ENCODE assay signal across 7 mouse cellular contexts in the genomic region with DNA sequence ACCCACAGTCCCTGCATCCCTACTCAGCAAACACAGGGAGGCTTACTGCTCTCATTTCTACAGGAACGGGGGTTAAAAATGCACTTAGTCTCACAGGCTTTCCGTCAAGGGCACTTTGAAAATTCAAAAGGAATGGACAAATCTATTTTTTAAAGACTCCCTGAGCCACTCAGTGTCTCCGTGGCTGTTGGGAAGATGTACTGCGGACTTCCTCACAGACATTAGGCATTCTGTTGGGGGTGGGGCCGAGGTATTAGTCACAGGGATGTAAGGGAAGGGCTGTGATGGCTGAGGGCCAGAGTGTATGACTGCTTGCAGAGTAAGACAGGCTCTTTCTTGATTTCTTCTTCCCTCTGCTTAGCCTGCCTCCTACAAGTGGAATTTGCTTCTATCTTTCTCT.
DNase-seq lines count a peak whose midpoint lies in the region; ATAC-seq and TF ChIP-seq lines count a peak whose summit lies in the region.

No protein-coding gene starts in this region.

- no peak for ATAC-seq in midbrain, postnatal 0 days (ENCODE audit: low FRiP score)

- H3K27ac ChIP-seq in midbrain, postnatal 0 days (ENCODE audit: low read depth, low read length): no peak overlapping the region

- no peak for TF ChIP-seq CTCF in midbrain, postnatal 0 days (IDR thresholded peaks at IDR 0.05)

- no peaks in the 10 kb centered on the region for H3K4me1 ChIP-seq in midbrain, postnatal 0 days (ENCODE audit: insufficient read depth, low read length)

- peak; percentile 36 to 45 for DNase-seq in left cerebral cortex, adult 18-20 months (ENCODE audit: low spot score in 2 of 2)
- DNase-seq in left cerebral cortex, postnatal 10 days (ENCODE audit: extremely low spot score in 1 of 2, low spot score in 2 of 2): no peak
- peak; percentile 60 for DNase-seq in adrenal gland, postnatal 14 days
- peak; percentile 25 to 35 for DNase-seq in heart, postnatal 10 days
- peak; percentile 14 for DNase-seq in midbrain, postnatal 0 days (ENCODE audit: low spot score)
- DNase-seq in c-Kit-positive CD71-positive TER-119-positive erythroid progenitor cells, embryonic 14.5 days (ENCODE audit: low spot score): no peak
- no peak for DNase-seq in gastrocnemius, postnatal 36 days

- 15% methylated on average over 5 of the region's 5 CpGs for WGBS in midbrain, postnatal 0 days

- H3K27me3 ChIP-seq in midbrain, postnatal 0 days (ENCODE audit: insufficient read depth, low read length): no peaks in the 10 kb centered on the region

- no peaks in the 10 kb centered on the region for H3K36me3 ChIP-seq in midbrain, postnatal 0 days (ENCODE audit: insufficient read depth, low read length)

- no peak overlapping the region for H3K4me3 ChIP-seq in midbrain, postnatal 0 days (ENCODE audit: low read depth, low read length)

- no peak overlapping the region for H3K9ac ChIP-seq in midbrain, postnatal 0 days (replicated peaks; ENCODE audit: low read length, poor library complexity, severe bottlenecking)

- H3K4me2 ChIP-seq in midbrain, postnatal 0 days (ENCODE audit: low read depth, low read length, poor library complexity, severe bottlenecking): no peak overlapping the region

- no peaks in the 10 kb centered on the region for H3K9me3 ChIP-seq in midbrain, postnatal 0 days (ENCODE audit: low read length)

- intact Hi-C loops in left cerebral cortex, postnatal 10 days (cut with DNase I): no loop called here
- intact Hi-C loops in heart, postnatal 10 days (cut with DNase I): no loop called here
- intact Hi-C loops in gastrocnemius, postnatal 36 days (cut with DNase I): no loop called here

Comparison
In these comparisons a context has a peak if more than half of its experiments do, and no peak if none do; other contexts are left out.
1. DNase-seq: peak in left cerebral cortex, adult 18-20 months (2 of 2), adrenal gland, postnatal 14 days (single experiment), heart, postnatal 10 days (2 of 2) and midbrain, postnatal 0 days (single experiment); none in left cerebral cortex, postnatal 10 days (0 of 2), c-Kit-positive CD71-positive TER-119-positive erythroid progenitor cells, embryonic 14.5 days (single experiment) and gastrocnemius, postnatal 36 days (0 of 2).